Comparison of ENCODE assay signal across 16 mouse cellular contexts in the genomic region with DNA sequence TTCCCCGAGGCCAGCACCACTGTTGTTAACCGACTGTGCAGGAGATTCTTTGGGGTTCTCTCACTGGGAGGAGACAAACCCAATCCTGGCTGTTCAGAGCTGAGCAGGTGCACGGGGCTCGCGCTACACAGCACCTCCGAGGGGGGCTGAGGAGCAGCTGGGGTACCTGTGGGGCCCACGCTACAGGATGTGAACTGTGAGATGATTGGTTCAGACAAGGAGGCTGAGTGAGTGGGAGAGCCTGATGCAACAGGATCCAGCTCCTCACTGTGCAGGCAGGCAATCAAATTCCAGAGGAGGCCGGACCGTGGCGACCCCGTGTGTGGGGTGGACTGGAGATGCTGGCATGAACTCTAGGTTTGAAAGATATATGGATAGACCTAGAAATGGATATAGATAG. TPM values are rescaled to one million over a fixed set of nuclear protein-coding genes. Genes with fewer than 3 reads are reported as not detected.
DNase-seq lines count a peak whose midpoint lies in the region; ATAC-seq and TF ChIP-seq lines count a peak whose summit lies in the region.
"Had no signal": no experiment of that assay in that cellular context is flagged by ENCODE, and none has a peak within 500 bp of the region (broad histone marks: within the 10 kb centered on the region; RNA-seq: fewer than 3 reads in every experiment).

No protein-coding gene starts in this region.

- H3K4me3 ChIP-seq in kidney, postnatal 0 days (replicated peaks; ENCODE audit: low read depth, low read length), result no peak overlapping the region
- H3K4me3 ChIP-seq in ES-Bruce4 (ENCODE audit: low read depth, low read length), result no peak overlapping the region; the same call in 1 of the 2 replicates
- H3K4me3 ChIP-seq in limb, embryonic 12.5 days (replicated peaks), result no peak overlapping the region
- H3K4me3 ChIP-seq: gastrocnemius, adult 2 months; limb, embryonic 13.5 days had no signal

- peak; percentile 13; the same call in 1 of the 2 replicates for ATAC-seq in frontal cortex, adult (ENCODE audit: low TSS enrichment)
- peak; percentile 83 for ATAC-seq in kidney, postnatal 0 days (replicated peaks; ENCODE audit: low FRiP score, low read depth)
- ATAC-seq in limb, embryonic 12.5 days (ENCODE audit: insufficient number of reproducible peaks, insufficient read depth, low FRiP score, low TSS enrichment, low read depth), result 0 out of 2 replicates have a peak, but pooled peaks have one; percentile 24

- no peaks in the 10 kb centered on the region for H3K4me1 ChIP-seq in kidney, postnatal 0 days (replicated peaks; ENCODE audit: insufficient read depth, low read length)
- peaks cover 9% of the 10 kb centered on the region for H3K4me1 ChIP-seq in ES-Bruce4 (ENCODE audit: control insufficient read depth, insufficient read depth, low read length)
- peaks cover 9% of the 10 kb centered on the region for H3K4me1 ChIP-seq in limb, embryonic 12.5 days (replicated peaks)

- H3K27me3 ChIP-seq in kidney, postnatal 0 days (ENCODE audit: insufficient read depth, low read length), result no peaks in the 10 kb centered on the region
- no peaks in the 10 kb centered on the region for H3K27me3 ChIP-seq in ES-Bruce4 (ENCODE audit: control insufficient read depth, insufficient read depth, low read length, poor library complexity, severe bottlenecking)
- no peaks in the 10 kb centered on the region for H3K27me3 ChIP-seq in limb, embryonic 12.5 days
- H3K27me3 ChIP-seq: limb, embryonic 13.5 days had no signal

- no peak for TF ChIP-seq POLR2A in ES-Bruce4 (IDR thresholded peaks at IDR 0.05; ENCODE audit: insufficient read depth, low read length)

- no peak overlapping the region for H3K4me2 ChIP-seq in kidney, postnatal 0 days (ENCODE audit: low read length)
- H3K4me2 ChIP-seq in limb, embryonic 12.5 days, result no peak overlapping the region
- H3K4me2 ChIP-seq: limb, embryonic 13.5 days had no signal

- WGBS in kidney, postnatal 0 days, result 30% methylated on average over 11 of the region's 11 CpGs
- WGBS in limb, embryonic 12.5 days, result 58% methylated on average over 11 of the region's 11 CpGs

- 0 out of 2 replicates have a peak, but pooled peaks have one; percentile 5 for TF ChIP-seq EP300 in ES-Bruce4 (IDR thresholded peaks at IDR 0.05; ENCODE audit: insufficient read depth, low read depth, low read length)

- H3K36me3 ChIP-seq in kidney, postnatal 0 days (ENCODE audit: insufficient read depth, low read length), result no peaks in the 10 kb centered on the region
- H3K36me3 ChIP-seq in ES-Bruce4 (ENCODE audit: control insufficient read depth, insufficient read depth, low read length, poor library complexity, severe bottlenecking), result no peaks in the 10 kb centered on the region
- H3K36me3 ChIP-seq in limb, embryonic 12.5 days, result no peaks in the 10 kb centered on the region
- H3K36me3 ChIP-seq: limb, embryonic 13.5 days had no signal

- H3K27ac ChIP-seq in kidney, postnatal 0 days, result no peak overlapping the region
- H3K27ac ChIP-seq in ES-Bruce4 (ENCODE audit: insufficient read depth, low read length), result 0 out of 2 replicates have a peak overlapping the region, but pooled peaks have one; percentile 41
- H3K27ac ChIP-seq in limb, embryonic 12.5 days, result no peak overlapping the region
- H3K27ac ChIP-seq: gastrocnemius, adult 2 months; limb, embryonic 13.5 days had no signal

- TF ChIP-seq CTCF in kidney, postnatal 0 days (IDR thresholded peaks at IDR 0.05; ENCODE audit: low read depth), result no peak
- TF ChIP-seq CTCF in ES-Bruce4 (IDR thresholded peaks at IDR 0.05; ENCODE audit: low read depth, low read length), result no peak

- H3K9me3 ChIP-seq in kidney, postnatal 0 days (replicated peaks; ENCODE audit: low read length), result no peaks in the 10 kb centered on the region
- H3K9me3 ChIP-seq in ES-Bruce4 (replicated peaks; ENCODE audit: control insufficient read depth, insufficient read depth, low read length, poor library complexity, severe bottlenecking), result no peaks in the 10 kb centered on the region
- no peaks in the 10 kb centered on the region for H3K9me3 ChIP-seq in limb, embryonic 12.5 days
- H3K9me3 ChIP-seq: limb, embryonic 13.5 days had no signal

- H3K9ac ChIP-seq in kidney, postnatal 0 days (ENCODE audit: low read depth, low read length), result no peak overlapping the region
- H3K9ac ChIP-seq in ES-Bruce4 (ENCODE audit: low read depth, poor library complexity, severe bottlenecking), result peak overlapping the region; percentile 16
- H3K9ac ChIP-seq in limb, embryonic 12.5 days (replicated peaks), result no peak overlapping the region
- H3K9ac ChIP-seq: limb, embryonic 13.5 days had no signal

- DNase-seq in frontal cortex, adult 2 months (ENCODE audit: extremely low spot score in 1 of 2, low spot score in 1 of 2), result no peak
- DNase-seq in kidney, postnatal 0 days (ENCODE audit: low spot score), result peak; percentile 77
- DNase-seq in kidney, postnatal 10 days, result no peak
- DNase-seq in layer of hippocampus, adult 11-12 months (ENCODE audit: low spot score), result no peak
- no peak for DNase-seq in B cell, adult 2 months
- DNase-seq: adrenal gland, postnatal 14 days; cerebellum, adult 9-11 months; gastrocnemius, adult 2 months; kidney, postnatal 36 days; lung, postnatal 36 days had no signal

RNA-seq across cellular contexts. Expression of gene Itpk1, which starts 17.7 kb away (rescaled TPM):
- 45.0 and 46.4 TPM in 2 replicates for polyA plus RNA-seq in frontal cortex, adult 2 months (2012; rRNA removed)
- 16.1 and 17.8 TPM in 2 replicates for polyA plus RNA-seq in kidney, postnatal 0 days (2015; fragmentation: Nextera tagmentation; extraction: Ambion mirVana)
- 40.4 and 44.0 TPM in 2 replicates for polyA plus RNA-seq in ES-Bruce4 (2011; ENCODE audit: insufficient read depth, insufficient read length, low read depth, missing spikeins)
- polyA plus RNA-seq in limb, embryonic 12.5 days (2016; fragmentation: Nextera tagmentation; extraction: Ambion mirVana), result 8.9 and 9.8 TPM in 2 replicates

RNA-seq across cellular contexts. Expression of gene Moap1, which starts 21.0 kb away (rescaled TPM):
- polyA plus RNA-seq in frontal cortex, adult 2 months (2012; rRNA removed), result 8.4 and 12.4 TPM in 2 replicates
- polyA plus RNA-seq in kidney, postnatal 0 days (2015; fragmentation: Nextera tagmentation; extraction: Ambion mirVana), result 13.8 and 20.7 TPM in 2 replicates
- polyA plus RNA-seq in ES-Bruce4 (2011; ENCODE audit: insufficient read depth, insufficient read length, low read depth, missing spikeins), result 6.7 and 7.5 TPM in 2 replicates
- polyA plus RNA-seq in limb, embryonic 12.5 days (2016; fragmentation: Nextera tagmentation; extraction: Ambion mirVana), result 26.0 and 34.1 TPM in 2 replicates

RNA-seq across cellular contexts. Expression of gene Tmem251, which starts 21.1 kb away (rescaled TPM):
- polyA plus RNA-seq in frontal cortex, adult 2 months (2012; rRNA removed), result 3.9 and 4.4 TPM in 2 replicates
- polyA plus RNA-seq in kidney, postnatal 0 days (2015; fragmentation: Nextera tagmentation; extraction: Ambion mirVana), result 15.0 and 15.2 TPM in 2 replicates
- 6.3 TPM in 2 replicates for polyA plus RNA-seq in ES-Bruce4 (2011; ENCODE audit: insufficient read depth, insufficient read length, low read depth, missing spikeins)
- polyA plus RNA-seq in limb, embryonic 12.5 days (2016; fragmentation: Nextera tagmentation; extraction: Ambion mirVana), result 11.1 and 11.5 TPM in 2 replicates

RNA-seq across cellular contexts. Expression of gene Gm28051, which starts 35.1 kb away (rescaled TPM):
- not detected in 2 replicates for polyA plus RNA-seq in frontal cortex, adult 2 months (2012; rRNA removed)
- polyA plus RNA-seq in kidney, postnatal 0 days (2015; fragmentation: Nextera tagmentation; extraction: Ambion mirVana), result 0.57 TPM in 1 of 2 replicates, not detected in the other
- not detected in 2 replicates for polyA plus RNA-seq in ES-Bruce4 (2011; ENCODE audit: insufficient read depth, insufficient read length, low read depth, missing spikeins)
- polyA plus RNA-seq in limb, embryonic 12.5 days (2016; fragmentation: Nextera tagmentation; extraction: Ambion mirVana), result not detected in 2 replicates
- polyA plus RNA-seq: embryonic facial prominence, embryonic 11.5 days; limb, embryonic 13.5 days; liver, embryonic 16.5 days had no signal

RNA-seq across cellular contexts. Expression of gene Gon7, which starts 35.2 kb away (rescaled TPM):
- 10.7 and 12.4 TPM in 2 replicates for polyA plus RNA-seq in frontal cortex, adult 2 months (2012; rRNA removed)
- 22.2 and 23.1 TPM in 2 replicates for polyA plus RNA-seq in kidney, postnatal 0 days (2015; fragmentation: Nextera tagmentation; extraction: Ambion mirVana)
- 23.6 and 26.6 TPM in 2 replicates for polyA plus RNA-seq in ES-Bruce4 (2011; ENCODE audit: insufficient read depth, insufficient read length, low read depth, missing spikeins)
- 39.9 and 46.3 TPM in 2 replicates for polyA plus RNA-seq in limb, embryonic 12.5 days (2016; fragmentation: Nextera tagmentation; extraction: Ambion mirVana)

Comparison
In these comparisons a context has a peak if more than half of its experiments do, and no peak if none do; other contexts are left out.
1. ATAC-seq: peak in every context shown above with its lines; median percentile 83 in kidney, postnatal 0 days; 24 in limb, embryonic 12.5 days; 13 in frontal cortex, adult.